Mouse (Mus musculus) liver, adult (tissue): Measurements from ENCODE around the gene Slc12a3.

Experiments used
- GATA4 ChIP-seq: IDR thresholded peaks from 2 replicates; pipeline ENCODE4 v1.6.1; 2014; ENCODE audit warnings: mild to moderate bottlenecking, low read length; ENCODE audit not compliant: insufficient replicate concordance

Gene Slc12a3

DNA sequence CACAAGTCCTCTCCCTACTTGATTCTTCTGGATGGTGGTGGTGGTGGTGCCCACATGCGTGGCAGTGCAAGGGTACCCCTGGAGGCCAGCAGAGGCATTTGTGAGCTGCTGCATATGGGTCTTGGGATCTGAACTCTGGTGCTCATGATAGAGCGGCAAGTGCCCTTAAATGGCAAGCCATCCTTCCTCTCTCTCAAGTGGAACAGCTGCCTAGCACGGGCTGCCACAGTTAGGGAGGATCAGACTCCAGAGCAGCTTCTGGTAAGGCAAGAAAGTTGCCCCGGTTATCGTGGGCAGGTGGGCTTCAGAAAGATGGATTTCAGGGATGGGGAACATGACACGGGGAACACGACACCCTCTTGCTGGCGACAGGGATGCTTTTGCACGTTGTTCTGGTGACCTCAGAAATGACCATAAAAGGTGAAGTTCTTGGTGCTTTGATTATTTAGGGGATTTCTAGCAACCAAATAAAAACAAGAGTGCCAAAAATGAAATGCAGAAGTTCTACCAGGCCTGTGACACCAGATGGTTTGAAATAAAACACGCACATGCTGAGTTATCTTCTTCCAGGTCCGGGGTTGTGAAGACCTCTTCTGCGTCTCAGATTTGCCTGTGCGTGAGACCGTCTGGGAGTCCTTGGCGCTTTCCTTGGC lies 49.9 kb downstream of the Slc12a3 start:
- TF ChIP-seq GATA4 = no peak

DNA sequence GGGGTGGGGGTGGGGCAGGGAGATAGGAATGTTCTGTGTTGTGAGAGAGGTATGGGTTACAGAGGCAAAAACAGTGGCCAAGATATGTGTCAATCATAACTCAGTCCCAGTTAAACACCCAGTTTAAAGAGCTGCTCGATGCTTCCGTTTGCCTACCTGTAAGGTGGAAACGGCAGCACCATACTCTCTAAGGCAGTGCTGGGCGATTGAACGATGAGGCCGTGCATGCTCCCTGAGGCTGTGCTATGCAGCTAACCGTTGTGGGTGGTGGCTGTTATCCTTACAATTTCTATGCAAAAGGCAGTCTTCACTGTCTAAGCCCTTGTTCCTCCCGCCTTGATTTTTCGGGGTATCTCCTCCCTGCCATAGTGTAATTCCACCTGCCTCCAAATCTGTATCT lies 50.7 kb downstream of the Slc12a3 start:
- TF ChIP-seq GATA4 = no peak

DNA sequence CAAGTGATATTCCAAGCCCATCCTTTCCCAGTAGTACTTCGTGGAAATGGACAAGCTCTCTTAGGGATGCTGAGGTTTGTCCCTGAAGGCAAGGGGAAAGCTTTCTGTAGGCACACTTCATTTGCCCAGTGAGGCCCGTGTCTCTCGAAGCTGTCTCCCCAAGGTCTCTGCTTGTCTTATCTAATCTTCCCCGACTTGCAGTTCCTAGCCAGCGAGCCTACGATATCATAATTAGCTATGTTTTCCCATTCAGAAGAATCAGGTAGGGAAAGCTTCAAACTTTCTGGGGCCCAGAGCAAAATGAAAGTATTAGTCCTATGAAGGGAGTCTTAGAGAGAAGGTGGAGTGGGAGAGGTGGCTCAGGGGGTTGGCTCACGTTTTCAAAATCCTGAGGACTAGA lies 55.2 kb downstream of the Slc12a3 start:
- no peak for TF ChIP-seq GATA4

DNA sequence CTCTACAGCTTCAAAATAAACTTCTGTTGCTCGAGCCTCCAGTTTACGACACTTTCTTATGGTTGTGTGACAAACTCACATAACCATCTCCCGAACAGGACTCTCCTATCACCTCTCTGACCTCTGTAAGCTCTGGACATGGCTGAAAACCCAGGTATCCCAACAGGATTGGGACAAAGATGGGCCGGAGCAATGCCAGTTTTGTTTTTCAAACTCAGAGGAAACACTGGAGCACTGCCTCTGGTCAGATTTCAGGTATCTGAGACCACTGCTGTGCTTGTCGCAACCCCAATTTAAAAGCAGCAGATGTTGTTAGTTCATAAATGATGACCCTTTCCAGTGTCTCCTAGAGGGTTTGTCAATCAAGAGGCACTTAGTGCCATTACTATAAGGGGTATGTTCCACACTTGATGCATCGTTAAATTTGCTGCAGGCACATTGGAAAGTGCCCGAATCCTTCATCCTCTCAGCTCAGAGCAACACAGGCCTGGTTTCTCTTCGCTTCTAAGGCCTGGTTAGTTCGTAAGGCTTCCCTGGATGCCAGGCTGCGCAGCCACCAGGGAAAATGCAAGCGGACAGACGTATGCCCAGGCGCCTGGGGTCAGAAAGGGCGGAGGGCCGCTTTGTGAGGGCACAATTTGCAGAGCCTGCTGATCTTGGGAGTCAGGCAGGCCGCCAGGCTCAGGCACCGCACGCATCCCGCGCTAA lies 56.7 kb downstream of the Slc12a3 start:
- TF ChIP-seq GATA4 = no peak

DNA sequence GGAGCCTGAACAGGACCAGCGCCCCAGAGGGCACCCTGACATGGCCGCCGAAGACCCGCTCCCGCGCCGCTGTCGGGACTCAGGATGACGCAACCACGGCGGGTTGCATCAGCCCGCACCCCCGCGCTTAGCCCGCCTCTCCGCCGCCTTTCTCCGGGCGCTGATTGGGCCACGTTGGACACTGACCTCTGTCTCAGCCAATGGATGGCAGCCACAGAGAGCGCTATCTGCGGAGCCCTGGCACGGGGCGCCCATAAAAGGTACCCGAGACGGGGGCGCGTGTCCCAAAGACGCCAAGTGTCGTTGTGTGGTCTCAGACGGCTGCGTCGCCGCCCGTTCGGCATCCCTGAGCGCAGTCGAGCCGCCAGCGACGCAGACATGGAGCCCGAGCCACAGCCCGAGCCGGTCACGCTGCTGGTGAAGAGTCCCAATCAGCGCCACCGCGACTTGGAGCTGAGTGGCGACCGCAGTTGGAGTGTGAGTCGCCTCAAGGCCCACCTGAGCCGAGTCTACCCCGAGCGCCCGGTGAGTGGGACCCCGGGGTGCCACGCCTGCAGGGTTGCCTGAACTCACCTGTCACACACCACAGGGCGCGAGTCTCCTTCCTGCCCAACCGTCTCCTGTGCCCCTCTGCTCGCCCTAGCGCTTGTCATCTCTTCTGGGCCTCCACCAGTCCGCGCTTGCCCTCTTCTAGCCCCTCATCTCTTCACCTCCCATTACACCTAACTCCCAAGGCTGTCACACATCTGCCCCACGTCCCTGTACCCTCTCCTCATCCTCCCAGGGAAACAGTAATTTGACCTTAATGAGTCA lies 57.4 kb downstream of the Slc12a3 start, which contains the start of gene Herpud1:
TSS of gene Herpud1 (plus strand) at position 225 of the 813 bp plus-strand sequence.
- peak; percentile 92; the same call in 1 of the 2 replicates for TF ChIP-seq GATA4

DNA sequence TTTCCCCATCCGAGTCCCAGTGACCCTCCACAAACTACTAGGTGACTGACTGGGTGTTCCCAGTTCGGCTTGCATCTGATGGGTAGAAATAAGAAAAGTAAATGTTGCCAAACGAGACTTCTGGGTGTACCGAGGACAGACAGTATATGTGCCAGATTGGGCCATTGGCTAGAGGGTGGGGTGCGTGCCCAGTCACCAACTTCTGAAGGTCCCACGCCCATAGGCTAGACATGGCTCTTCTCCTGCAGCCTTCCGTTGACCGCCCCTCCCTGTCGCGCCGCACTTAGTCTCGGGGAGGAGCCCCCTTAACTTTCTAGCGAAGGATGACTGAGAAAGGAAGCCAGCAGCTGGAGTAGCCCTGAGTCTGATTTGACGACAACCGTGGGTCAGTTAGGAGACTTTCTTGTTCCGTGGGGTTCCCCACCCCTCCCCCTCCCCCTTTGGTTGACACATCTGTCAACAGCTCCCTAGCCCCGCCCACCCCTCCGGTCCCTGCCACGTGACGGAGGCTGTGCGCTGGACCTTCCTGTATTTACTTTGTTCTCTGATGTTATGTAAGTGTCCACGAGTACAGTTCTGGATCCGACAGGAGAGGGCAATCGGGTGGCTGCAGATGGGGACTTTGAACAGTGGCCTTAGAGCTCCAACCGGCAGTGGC lies 58.2 kb downstream of the Slc12a3 start:
- peak; percentile 45; the same call in 1 of the 2 replicates for TF ChIP-seq GATA4

DNA sequence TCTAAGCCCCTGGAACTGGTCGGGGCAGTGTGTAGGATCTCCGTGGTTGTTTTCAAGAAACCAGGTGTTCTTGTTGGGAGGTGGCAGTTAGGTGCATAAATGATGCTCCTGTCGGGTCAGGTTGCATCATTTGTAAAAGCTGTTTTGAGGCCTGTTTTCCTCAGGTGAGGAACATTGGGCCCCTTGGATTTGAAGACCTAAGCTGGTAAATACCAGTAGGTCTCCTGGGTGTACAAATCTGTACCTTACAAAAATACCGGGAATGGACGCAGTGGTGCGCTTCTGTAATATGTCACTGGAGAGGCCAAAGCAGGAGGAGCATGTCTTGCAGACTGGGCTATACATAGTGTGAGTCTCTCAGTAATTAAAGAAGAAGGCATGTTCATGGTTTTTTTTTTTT lies 58.8 kb downstream of the Slc12a3 start:
- TF ChIP-seq GATA4 = no peak

DNA sequence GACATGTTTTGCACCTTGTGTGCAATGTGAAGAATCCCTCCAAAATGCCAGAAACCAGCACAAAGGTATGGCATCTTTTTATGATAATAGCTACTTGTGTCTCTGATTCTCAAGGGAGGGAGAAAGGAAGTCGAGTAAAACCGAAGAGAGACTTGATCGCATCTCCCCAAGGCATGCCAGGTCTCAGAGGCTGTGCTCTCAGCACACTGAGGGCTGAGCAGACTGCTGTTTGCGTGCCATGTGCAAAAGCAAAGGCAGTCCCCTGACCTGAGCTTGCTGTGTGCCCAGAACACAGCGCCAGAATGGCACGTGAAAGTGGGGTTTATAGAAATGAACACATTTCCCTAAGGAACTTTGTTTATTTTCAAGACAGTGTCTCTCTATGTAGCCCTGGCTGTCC lies 60.5 kb downstream of the Slc12a3 start:
- no peak for TF ChIP-seq GATA4

DNA sequence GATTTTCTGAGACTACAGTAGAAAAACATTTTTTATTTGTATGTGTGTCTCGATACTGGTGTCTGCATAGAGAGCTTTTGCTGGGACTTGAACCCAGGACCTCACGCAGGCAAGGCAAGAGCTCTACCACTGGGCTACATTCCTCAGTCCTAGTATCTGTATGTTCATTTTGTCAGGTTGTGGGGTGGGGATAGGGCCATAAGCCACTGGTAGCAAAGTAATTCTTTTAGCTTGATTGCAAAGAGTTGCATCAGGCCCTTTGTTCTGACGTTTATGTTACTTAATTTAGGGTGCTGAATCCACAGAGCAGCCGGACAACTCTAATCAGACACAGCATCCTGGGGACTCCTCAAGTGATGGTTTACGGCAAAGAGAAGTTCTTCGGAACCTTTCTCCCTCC lies 61.4 kb downstream of the Slc12a3 start:
- TF ChIP-seq GATA4 = no peak

DNA sequence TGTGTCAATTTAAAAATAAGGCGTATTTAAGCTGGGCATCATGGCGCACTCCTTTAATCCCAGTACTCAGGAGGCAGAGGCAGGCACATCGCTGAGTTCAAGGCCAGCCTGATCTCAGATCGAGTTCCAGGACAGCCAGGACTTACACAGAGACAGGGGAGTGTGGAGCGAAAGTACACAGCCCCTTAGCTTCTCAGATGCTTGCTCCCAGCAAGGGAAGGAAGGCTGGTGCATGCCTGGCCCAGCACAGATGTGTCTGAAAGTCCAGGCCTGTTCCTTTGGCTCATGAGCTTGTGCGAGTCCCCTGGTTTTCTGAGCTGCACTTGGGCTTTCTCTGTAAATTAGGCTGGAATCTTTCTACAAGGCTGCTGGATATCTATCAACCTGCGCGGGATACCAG lies 61.9 kb downstream of the Slc12a3 start:
- no peak for TF ChIP-seq GATA4

DNA sequence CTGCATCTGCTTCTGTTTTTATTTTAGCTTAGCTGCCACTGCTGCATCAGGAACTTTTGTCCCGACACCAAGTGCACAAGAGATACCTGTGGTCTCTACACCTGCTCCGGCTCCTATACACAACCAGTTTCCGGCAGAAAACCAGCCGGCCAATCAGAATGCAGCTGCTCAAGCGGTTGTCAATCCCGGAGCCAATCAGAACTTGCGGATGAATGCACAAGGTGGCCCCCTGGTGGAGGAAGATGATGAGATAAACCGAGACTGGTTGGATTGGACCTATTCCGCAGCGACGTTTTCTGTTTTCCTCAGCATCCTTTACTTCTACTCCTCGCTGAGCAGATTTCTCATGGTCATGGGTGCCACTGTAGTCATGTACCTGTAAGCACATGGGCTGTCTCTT lies 63.1 kb downstream of the Slc12a3 start:
- TF ChIP-seq GATA4 = peak; percentile 69; the same call in 1 of the 2 replicates

DNA sequence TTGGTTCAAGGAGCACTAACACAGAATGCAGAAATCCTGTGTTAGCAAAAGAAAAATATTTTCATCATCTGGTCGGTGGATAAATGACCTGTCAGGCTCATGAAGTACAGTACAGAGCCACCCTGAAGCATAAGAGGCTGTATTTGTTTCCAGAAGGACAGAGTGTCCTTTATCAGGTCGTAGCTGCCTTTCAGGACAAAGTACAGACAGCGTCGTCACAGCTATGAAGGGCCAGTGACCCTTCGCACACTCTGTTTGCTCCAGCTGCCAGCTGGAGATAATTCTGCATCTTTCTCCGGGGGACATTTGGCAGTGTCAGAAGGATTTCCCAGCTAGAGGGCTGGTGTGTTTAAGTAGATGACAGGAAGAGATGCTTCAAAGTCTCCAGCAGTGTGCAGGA lies 63.6 kb downstream of the Slc12a3 start:
- no peak; the same call in 1 of the 2 replicates for TF ChIP-seq GATA4

DNA sequence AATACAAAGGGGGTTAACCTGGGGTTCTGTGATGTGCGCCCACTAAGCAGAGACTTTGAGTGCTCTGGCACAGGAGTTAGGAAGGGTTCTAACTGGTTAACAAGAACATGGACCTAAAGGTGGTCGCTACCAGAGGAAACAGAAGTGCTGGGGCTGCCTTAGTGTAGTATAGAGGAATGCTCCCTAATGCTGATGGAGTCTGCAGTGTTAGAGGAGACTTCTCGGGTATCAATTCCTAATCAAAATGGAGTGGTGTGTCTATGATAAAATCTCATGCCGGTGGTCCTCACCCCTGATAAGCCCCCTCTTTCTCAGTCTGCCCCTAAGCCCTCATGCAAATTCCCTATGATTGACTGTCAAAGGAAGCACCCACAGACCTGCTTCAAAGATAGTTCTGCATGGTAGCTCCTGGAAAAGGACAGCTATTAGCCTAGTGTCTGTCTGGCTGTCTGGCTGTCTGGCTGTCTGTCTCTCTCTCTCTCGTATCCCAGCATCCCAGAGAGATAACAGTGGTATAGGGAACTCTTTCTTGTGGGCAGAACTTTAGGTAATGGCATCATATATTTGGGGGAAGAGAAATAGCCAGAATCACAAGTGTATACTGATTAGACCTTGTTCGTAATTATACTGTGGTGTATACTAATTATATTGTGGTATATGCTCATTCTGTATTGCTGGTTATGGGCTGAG lies 67.0 kb downstream of the Slc12a3 start:
- TF ChIP-seq GATA4 = no peak

DNA sequence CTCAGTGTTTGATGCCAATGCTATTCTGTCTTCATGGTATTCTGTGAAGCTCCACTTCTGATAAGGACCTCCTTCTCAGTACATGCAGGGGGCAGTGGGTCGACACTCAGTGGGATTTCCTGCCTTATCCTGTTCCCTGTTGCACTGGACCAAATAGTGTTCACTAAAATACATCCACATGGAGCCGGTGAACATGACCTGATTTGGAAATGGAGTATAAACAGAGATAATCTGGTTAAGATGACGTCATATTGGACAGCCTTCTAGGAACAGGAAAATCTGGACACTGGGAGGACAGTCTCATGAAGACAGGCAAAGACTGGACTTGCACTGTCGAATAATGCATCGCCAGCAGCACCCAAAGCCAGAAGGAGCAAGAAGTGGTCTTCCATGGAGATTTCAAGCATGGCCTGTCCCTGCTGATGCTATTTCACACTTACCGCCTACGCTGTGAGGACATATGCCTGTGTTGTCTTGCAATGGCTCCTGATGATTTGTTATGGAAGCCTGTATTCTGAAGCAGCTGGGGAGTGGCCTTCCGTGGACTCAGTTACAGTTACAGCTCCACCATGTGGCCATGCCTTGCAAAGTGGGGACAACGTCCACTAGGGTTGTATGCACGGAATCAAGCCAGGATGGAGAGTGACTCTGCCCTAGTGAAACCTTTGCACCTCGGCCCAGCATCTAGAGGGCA lies 68.1 kb downstream of the Slc12a3 start:
- TF ChIP-seq GATA4 = no peak; the same call in 1 of the 2 replicates
